Mouse (Mus musculus) forebrain, embryonic 11.5 days (tissue): ENCODE data around the gene Tmem204. TPM values are rescaled to one million over a fixed set of nuclear protein-coding genes. Genes with fewer than 3 reads are reported as not detected.
"Not testable (repeated sequence)": the region's sequence is repeated elsewhere in the genome, so short reads cannot be mapped to it uniquely, and the experiment has no call there.

Source experiments
- ATAC-seq: fragments of 200-750 bp; cut with Nextera tagmentation; replicated peaks from 2 replicates; pipeline ENCODE4 v1.8.0; 2017; ENCODE audit warnings: moderate TSS enrichment; ENCODE audit not compliant: low FRiP score
- DNase-seq: peaks from one replicate; pipeline ENCODE4 v3.0.0-alpha.2; 2017; ENCODE audit warnings: low spot score
- H3K27ac ChIP-seq: fragments of 300-500 bp; sonication (generic); 2 replicates; pipeline ENCODE4 v1.5.1; 2014; ENCODE audit warnings: low read depth, low read length
- H3K27me3 ChIP-seq: fragments of 300-500 bp; sonication (generic); 2 replicates; pipeline ENCODE4 v1.6.1; 2014; ENCODE audit warnings: mild to moderate bottlenecking, low read length, mixed read lengths; ENCODE audit not compliant: control insufficient read depth, insufficient read depth
- H3K36me3 ChIP-seq: fragments of 300-500 bp; sonication (generic); 2 replicates; pipeline ENCODE4 v1.6.1; 2014; ENCODE audit warnings: mild to moderate bottlenecking, low read length, moderate library complexity, mixed read lengths; ENCODE audit not compliant: control insufficient read depth, insufficient read depth
- H3K4me1 ChIP-seq: fragments of 300-500 bp; sonication (generic); replicated peaks from 2 replicates; pipeline ENCODE4 v1.6.1; 2014; ENCODE audit warnings: low read length, mixed read lengths; ENCODE audit not compliant: control insufficient read depth, insufficient read depth
- H3K4me2 ChIP-seq: fragments of 300-500 bp; sonication (generic); 2 replicates; pipeline ENCODE4 v1.6.1; 2014; ENCODE audit warnings: low read depth, mild to moderate bottlenecking, low read length, moderate library complexity, mixed read lengths; ENCODE audit not compliant: severe bottlenecking
- H3K4me3 ChIP-seq: fragments of 300-500 bp; sonication (generic); 2 replicates; pipeline ENCODE4 v1.5.1; 2014; ENCODE audit warnings: low read depth, low read length
- H3K9ac ChIP-seq: fragments of 300-500 bp; sonication (generic); 2 replicates; pipeline ENCODE4 v1.6.1; 2014; ENCODE audit warnings: low read length
- H3K9me3 ChIP-seq: fragments of 300-500 bp; sonication (generic); 2 replicates; pipeline ENCODE4 v1.6.1; 2016; ENCODE audit warnings: low read length, mixed read lengths; ENCODE audit not compliant: control insufficient read depth
- WGBS: fragments of 180-500 bp; shearing (Covaris S2); extraction: QIAGEN DNeasy Blood & Tissue Kit; methylation state at CpG from one replicate; pipeline ENCODE4 v1.1.7; 2014; 5-methylcytosine and 5-hydroxymethylcytosine counted together
- polyA plus RNA-seq: library from polyadenylated mRNA; unstranded; fragments of >200 nt; fragmentation: Nextera tagmentation; extraction: Ambion mirVana; gene quantifications from 2 replicates; pipeline ENCODE4 v1.2.1, GENCODE M21; 2014

The Tmem204 gene
- polyA plus RNA-seq: 9.8 and 13.2 TPM in 2 replicates

GRCm38 (mm10) chr17:25083444-25083931, at the start of gene Tmem204:
Gene Tmem204, minus strand, starts transcription at chr17:25083591.
- Histone ChIP-seq H3K36me3 (no peaks in the 10 kb centered on the region), H3K4me1 (no peaks in the 10 kb centered on the region), H3K4me3 (no peak within 1 kb of the TSS), H3K9me3 (no peaks in the 10 kb centered on the region), H3K27me3 (no peaks in the 10 kb centered on the region), H3K27ac (no peak within 1 kb of the TSS), H3K4me2 (no peak within 1 kb of the TSS), H3K9ac (no peak within 1 kb of the TSS)
- WGBS: 69% methylated on average over 7 of the region's 7 CpGs
- DNase-seq (peak; percentile 63), ATAC-seq (no peak)

GRCm38 (mm10) chr17:25130060-25130459, 46.7 kb upstream of the Tmem204 start:
- H3K36me3 ChIP-seq: no peaks in the 10 kb centered on the region
- no peak for ATAC-seq
- H3K4me2 ChIP-seq: no peak overlapping the region
- H3K27me3 ChIP-seq: no peaks in the 10 kb centered on the region
- H3K4me3 ChIP-seq: no peak overlapping the region
- 80% methylated on average over 1 of the region's 1 CpGs for WGBS
- DNase-seq: no peak
- H3K9me3 ChIP-seq: no peaks in the 10 kb centered on the region
- peaks cover 7% of the 10 kb centered on the region; the same call in 1 of the 2 replicates for H3K4me1 ChIP-seq
- no peak overlapping the region for H3K27ac ChIP-seq
- no peak overlapping the region for H3K9ac ChIP-seq

- DNase-seq: no peak
- no peak for ATAC-seq
Measured at GRCm38 (mm10) chr17:25127681-25128080, 44.3 kb upstream of the Tmem204 start.

GRCm38 (mm10) chr17:25127079-25127478, 43.7 kb upstream of the Tmem204 start:
- Histone ChIP-seq H3K4me2 (no peak overlapping the region), H3K4me1 (no peaks in the 10 kb centered on the region), H3K27me3 (no peaks in the 10 kb centered on the region), H3K9ac (no peak overlapping the region), H3K27ac (no peak overlapping the region), H3K4me3 (no peak overlapping the region), H3K9me3 (no peaks in the 10 kb centered on the region), H3K36me3 (no peaks in the 10 kb centered on the region)
- DNase-seq (no peak), ATAC-seq (no peak)
- WGBS: 67% methylated on average over 8 of the region's 8 CpGs

More at GRCm38 (mm10) chr17:25127681-25128080, 44.3 kb upstream of the Tmem204 start:
- Histone ChIP-seq H3K4me1 (no peaks in the 10 kb centered on the region), H3K4me3 (no peak overlapping the region), H3K9ac (no peak overlapping the region), H3K36me3 (no peaks in the 10 kb centered on the region), H3K9me3 (no peaks in the 10 kb centered on the region), H3K4me2 (no peak overlapping the region), H3K27ac (peak overlapping the region; percentile 25; the same call in 1 of the 2 replicates), H3K27me3 (no peaks in the 10 kb centered on the region)
- WGBS: 79% methylated on average over 9 of the region's 9 CpGs

GRCm38 (mm10) chr17:25125442-25126060, 42.2 kb upstream of the Tmem204 start:
- not testable (repeated sequence) for H3K9ac ChIP-seq, DNase-seq, H3K4me1 ChIP-seq, ATAC-seq, H3K36me3 ChIP-seq, H3K9me3 ChIP-seq, H3K27me3 ChIP-seq, H3K4me3 ChIP-seq, H3K4me2 ChIP-seq, H3K27ac ChIP-seq
- WGBS: 71% methylated on average over 3 of the region's 3 CpGs

GRCm38 (mm10) chr17:25123979-25124378, 40.6 kb upstream of the Tmem204 start:
- DNase-seq (no peak), ATAC-seq (no peak)
- Histone ChIP-seq H3K36me3 (no peaks in the 10 kb centered on the region), H3K4me2 (no peak overlapping the region), H3K4me1 (no peaks in the 10 kb centered on the region), H3K9ac (no peak overlapping the region), H3K27me3 (no peaks in the 10 kb centered on the region), H3K27ac (no peak overlapping the region), H3K4me3 (no peak overlapping the region), H3K9me3 (no peaks in the 10 kb centered on the region)
- WGBS: 31% methylated on average over 7 of the region's 7 CpGs

GRCm38 (mm10) chr17:25120406-25120805, 37.0 kb upstream of the Tmem204 start, which contains the start of gene Ptx4:
Gene Ptx4, plus strand, starts transcription at chr17:25120760.
- Histone ChIP-seq H3K36me3 (no peaks in the 10 kb centered on the region), H3K9me3 (no peaks in the 10 kb centered on the region), H3K4me1 (0 out of 2 replicates have a peak, but pooled peaks cover 2% of the 10 kb centered on the region), H3K9ac (no peak within 1 kb of the TSS), H3K4me2 (no peak within 1 kb of the TSS), H3K4me3 (no peak within 1 kb of the TSS), H3K27ac (no peak within 1 kb of the TSS), H3K27me3 (no peaks in the 10 kb centered on the region)
- WGBS: 43% methylated on average over 3 of the region's 3 CpGs
- DNase-seq (no peak), ATAC-seq (no peak)

- H3K27me3 ChIP-seq: no peaks in the 10 kb centered on the region
- H3K36me3 ChIP-seq: no peaks in the 10 kb centered on the region
- H3K27ac ChIP-seq: no peak overlapping the region
- no peak overlapping the region for H3K4me3 ChIP-seq
- H3K9ac ChIP-seq: no peak overlapping the region
- ATAC-seq (no peak), DNase-seq (no peak)
- no peak overlapping the region for H3K4me2 ChIP-seq
- peaks cover 2% of the 10 kb centered on the region; the same call in 1 of the 2 replicates for H3K4me1 ChIP-seq
- WGBS: 33% methylated on average over 4 of the region's 4 CpGs
- H3K9me3 ChIP-seq: no peaks in the 10 kb centered on the region
Measured at GRCm38 (mm10) chr17:25117263-25117662, 33.9 kb upstream of the Tmem204 start.
